Mouse (Mus musculus): ENCODE results near the gene Gnb5. TPM values are rescaled to one million over a fixed set of nuclear protein-coding genes. Genes with fewer than 3 reads are reported as not detected.

Gnb5 gene
- polyA plus RNA-seq, 1 experiment from 2014 or later, result 1.7 TPM

GRCm38 (mm10) chr9:75330821-75331220, 24.7 kb downstream of the Gnb5 start:
- Histone ChIP-seq H3K27me3 (ENCODE audit: control insufficient read depth, insufficient read depth, low read depth, low read length) (no peaks in the 10 kb centered on the region), H3K36me3 (ENCODE audit: control insufficient read depth, insufficient read depth) (no peaks in the 10 kb centered on the region), H3K4me3 (ENCODE audit: low read depth, low read length) (no peak overlapping the region), H3K27ac (ENCODE audit: low read length) (no peak overlapping the region), H3K9ac (ENCODE audit: low read depth, low read length) (no peak overlapping the region), H3K9me3 (replicated peaks; ENCODE audit: control insufficient read depth, low read length) (no peaks in the 10 kb centered on the region), H3K4me1 (ENCODE audit: control insufficient read depth, low read depth, low read length) (no peaks in the 10 kb centered on the region), H3K4me2 (ENCODE audit: low read depth, low read length) (no peak overlapping the region)
- ATAC-seq (ENCODE audit: low read depth), result no peak
- WGBS (ENCODE audit: insufficient replicate concordance), result 74% methylated on average over 8 of the region's 8 CpGs

GRCm38 (mm10) chr9:75334440-75334839, 28.4 kb downstream of the Gnb5 start:
- Histone ChIP-seq H3K9me3 (replicated peaks; ENCODE audit: control insufficient read depth, low read length) (no peaks in the 10 kb centered on the region), H3K4me3 (ENCODE audit: low read depth, low read length) (no peak overlapping the region), H3K27me3 (ENCODE audit: control insufficient read depth, insufficient read depth, low read depth, low read length) (no peaks in the 10 kb centered on the region), H3K36me3 (ENCODE audit: control insufficient read depth, insufficient read depth) (no peaks in the 10 kb centered on the region), H3K4me2 (ENCODE audit: low read depth, low read length) (no peak overlapping the region), H3K27ac (ENCODE audit: low read length) (no peak overlapping the region), H3K4me1 (ENCODE audit: control insufficient read depth, low read depth, low read length) (no peaks in the 10 kb centered on the region), H3K9ac (ENCODE audit: low read depth, low read length) (no peak overlapping the region)
- ATAC-seq (ENCODE audit: low read depth), result no peak
- WGBS (ENCODE audit: insufficient replicate concordance), result 51% methylated on average over 4 of the region's 4 CpGs

- no peak overlapping the region for H3K4me3 ChIP-seq (ENCODE audit: low read depth, low read length)
These were observed 31.9 kb downstream of the Gnb5 start for GRCm38 (mm10) chr9:75338016-75338415.

GRCm38 (mm10) chr9:75342433-75342832, 36.3 kb downstream of the Gnb5 start:
- no peaks in the 10 kb centered on the region for H3K9me3 ChIP-seq (replicated peaks; ENCODE audit: control insufficient read depth, low read length)
- no peak overlapping the region for H3K4me3 ChIP-seq (ENCODE audit: low read depth, low read length)
- no peaks in the 10 kb centered on the region for H3K27me3 ChIP-seq (ENCODE audit: control insufficient read depth, insufficient read depth, low read depth, low read length)
- no peak overlapping the region for H3K9ac ChIP-seq (ENCODE audit: low read depth, low read length)
- 43% methylated on average over 4 of the region's 4 CpGs for WGBS (ENCODE audit: insufficient replicate concordance)
- H3K27ac ChIP-seq (ENCODE audit: low read length), result no peak overlapping the region
- ATAC-seq (ENCODE audit: low read depth), result 0 out of 2 replicates have a peak, but pooled peaks have one; percentile 41
- no peaks in the 10 kb centered on the region for H3K4me1 ChIP-seq (ENCODE audit: control insufficient read depth, low read depth, low read length)
- H3K4me2 ChIP-seq (ENCODE audit: low read depth, low read length), result no peak overlapping the region
- no peaks in the 10 kb centered on the region for H3K36me3 ChIP-seq (ENCODE audit: control insufficient read depth, insufficient read depth)

More at GRCm38 (mm10) chr9:75338016-75338415, 31.9 kb downstream of the Gnb5 start:
- WGBS (ENCODE audit: insufficient replicate concordance), result 69% methylated on average over 6 of the region's 6 CpGs
- no peak overlapping the region for H3K27ac ChIP-seq (ENCODE audit: low read length)
- H3K9me3 ChIP-seq (replicated peaks; ENCODE audit: control insufficient read depth, low read length), result no peaks in the 10 kb centered on the region
- H3K4me2 ChIP-seq (ENCODE audit: low read depth, low read length), result no peak overlapping the region
- H3K27me3 ChIP-seq (ENCODE audit: control insufficient read depth, insufficient read depth, low read depth, low read length), result no peaks in the 10 kb centered on the region
- ATAC-seq (ENCODE audit: low read depth), result no peak
- H3K4me1 ChIP-seq (ENCODE audit: control insufficient read depth, low read depth, low read length), result no peaks in the 10 kb centered on the region
- H3K9ac ChIP-seq (ENCODE audit: low read depth, low read length), result no peak overlapping the region
- no peaks in the 10 kb centered on the region for H3K36me3 ChIP-seq (ENCODE audit: control insufficient read depth, insufficient read depth)

- Histone ChIP-seq H3K27me3 (ENCODE audit: control insufficient read depth, insufficient read depth, low read depth, low read length) (no peaks in the 10 kb centered on the region), H3K4me1 (ENCODE audit: control insufficient read depth, low read depth, low read length) (no peaks in the 10 kb centered on the region), H3K4me3 (ENCODE audit: low read depth, low read length) (no peak within 1 kb of the TSS), H3K9ac (ENCODE audit: low read depth, low read length) (no peak within 1 kb of the TSS), H3K27ac (ENCODE audit: low read length) (no peak within 1 kb of the TSS), H3K9me3 (replicated peaks; ENCODE audit: control insufficient read depth, low read length) (no peaks in the 10 kb centered on the region), H3K4me2 (ENCODE audit: low read depth, low read length) (no peak within 1 kb of the TSS), H3K36me3 (ENCODE audit: control insufficient read depth, insufficient read depth) (no peaks in the 10 kb centered on the region)
- no peak for ATAC-seq (ENCODE audit: low read depth)
- 75% methylated on average over 5 of the region's 5 CpGs for WGBS (ENCODE audit: insufficient replicate concordance)
These were observed 41.4 kb downstream of the Gnb5 start, which contains the start of gene Bcl2l10 for GRCm38 (mm10) chr9:75347458-75347857. TSS of gene Bcl2l10 (plus strand) at chr9:75347758.

- no peak for ATAC-seq (ENCODE audit: low read depth)
- no peak overlapping the region for H3K4me3 ChIP-seq (ENCODE audit: low read depth, low read length)
- H3K9ac ChIP-seq (ENCODE audit: low read depth, low read length), result no peak overlapping the region
- H3K27me3 ChIP-seq (ENCODE audit: control insufficient read depth, insufficient read depth, low read depth, low read length), result no peaks in the 10 kb centered on the region
- no peak overlapping the region for H3K27ac ChIP-seq (ENCODE audit: low read length)
- no peaks in the 10 kb centered on the region for H3K36me3 ChIP-seq (ENCODE audit: control insufficient read depth, insufficient read depth)
- H3K4me2 ChIP-seq (ENCODE audit: low read depth, low read length), result no peak overlapping the region
- no peaks in the 10 kb centered on the region for H3K4me1 ChIP-seq (ENCODE audit: control insufficient read depth, low read depth, low read length)
- no peaks in the 10 kb centered on the region for H3K9me3 ChIP-seq (replicated peaks; ENCODE audit: control insufficient read depth, low read length)
- WGBS (ENCODE audit: insufficient replicate concordance), result 73% methylated on average over 16 of the region's 17 CpGs
These were observed 42.0 kb downstream of the Gnb5 start for GRCm38 (mm10) chr9:75348066-75348465.

GRCm38 (mm10) chr9:75348641-75349040, 42.6 kb downstream of the Gnb5 start:
- no peak overlapping the region for H3K27ac ChIP-seq (ENCODE audit: low read length)
- H3K9me3 ChIP-seq (replicated peaks; ENCODE audit: control insufficient read depth, low read length), result no peaks in the 10 kb centered on the region
- WGBS (ENCODE audit: insufficient replicate concordance), result 60% methylated on average over 3 of the region's 3 CpGs
- H3K4me1 ChIP-seq (ENCODE audit: control insufficient read depth, low read depth, low read length), result no peaks in the 10 kb centered on the region
- no peaks in the 10 kb centered on the region for H3K27me3 ChIP-seq (ENCODE audit: control insufficient read depth, insufficient read depth, low read depth, low read length)
- no peak overlapping the region for H3K4me3 ChIP-seq (ENCODE audit: low read depth, low read length)
- no peak for ATAC-seq (ENCODE audit: low read depth)
- H3K4me2 ChIP-seq (ENCODE audit: low read depth, low read length), result no peak overlapping the region
- no peak overlapping the region for H3K9ac ChIP-seq (ENCODE audit: low read depth, low read length)
- no peaks in the 10 kb centered on the region for H3K36me3 ChIP-seq (ENCODE audit: control insufficient read depth, insufficient read depth)

GRCm38 (mm10) chr9:75353094-75353493, 47.0 kb downstream of the Gnb5 start:
- no peak for ATAC-seq (ENCODE audit: low read depth)
- Histone ChIP-seq H3K4me3 (ENCODE audit: low read depth, low read length) (no peak overlapping the region), H3K4me2 (ENCODE audit: low read depth, low read length) (no peak overlapping the region), H3K9ac (ENCODE audit: low read depth, low read length) (no peak overlapping the region), H3K4me1 (ENCODE audit: control insufficient read depth, low read depth, low read length) (no peaks in the 10 kb centered on the region), H3K9me3 (replicated peaks; ENCODE audit: control insufficient read depth, low read length) (no peaks in the 10 kb centered on the region), H3K27ac (ENCODE audit: low read length) (no peak overlapping the region), H3K36me3 (ENCODE audit: control insufficient read depth, insufficient read depth) (no peaks in the 10 kb centered on the region), H3K27me3 (ENCODE audit: control insufficient read depth, insufficient read depth, low read depth, low read length) (no peaks in the 10 kb centered on the region)
- WGBS (ENCODE audit: insufficient replicate concordance), result 57% methylated on average over 8 of the region's 8 CpGs

- H3K4me3 ChIP-seq (ENCODE audit: low read depth, low read length), result no peak overlapping the region
- ATAC-seq (ENCODE audit: low read depth), result peak; percentile 43; the same call in 1 of the 2 replicates
- no peaks in the 10 kb centered on the region for H3K4me1 ChIP-seq (ENCODE audit: control insufficient read depth, low read depth, low read length)
- H3K27ac ChIP-seq (ENCODE audit: low read length), result no peak overlapping the region
- no peaks in the 10 kb centered on the region for H3K9me3 ChIP-seq (replicated peaks; ENCODE audit: control insufficient read depth, low read length)
- no peaks in the 10 kb centered on the region for H3K36me3 ChIP-seq (ENCODE audit: control insufficient read depth, insufficient read depth)
- no peak overlapping the region for H3K9ac ChIP-seq (ENCODE audit: low read depth, low read length)
- no peak overlapping the region for H3K4me2 ChIP-seq (ENCODE audit: low read depth, low read length)
- WGBS (ENCODE audit: insufficient replicate concordance), result 33% methylated on average over 4 of the region's 4 CpGs
- H3K27me3 ChIP-seq (ENCODE audit: control insufficient read depth, insufficient read depth, low read depth, low read length), result no peaks in the 10 kb centered on the region
These were observed 49.7 kb downstream of the Gnb5 start for GRCm38 (mm10) chr9:75355783-75356182.
